In the genomic region with DNA sequence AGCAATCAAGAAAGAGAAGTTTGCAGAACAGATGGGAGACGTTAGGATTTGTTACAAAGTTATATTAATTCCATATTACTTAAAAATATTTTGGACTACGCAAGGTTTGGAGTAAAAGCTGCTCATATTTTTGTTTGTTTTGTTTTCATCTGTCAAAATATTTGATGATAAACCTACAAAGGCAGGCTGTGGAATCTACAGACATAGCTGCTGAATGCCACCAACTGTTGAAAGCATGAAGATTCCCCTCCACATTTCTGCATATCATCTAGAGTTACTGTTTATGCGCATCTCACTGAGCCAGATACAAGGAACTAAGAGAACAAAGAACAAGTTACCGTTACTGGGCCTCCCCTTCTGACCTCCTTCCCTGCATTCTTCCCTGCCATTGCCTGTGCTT, we compare ENCODE assay signal across 28 mouse cellular contexts.
"Had no signal": no experiment of that assay in that cellular context is flagged by ENCODE, and none has a peak within 500 bp of the region (broad histone marks: within the 10 kb centered on the region; RNA-seq: fewer than 3 reads in every experiment).

No protein-coding gene starts in this region.

- H3K4me1 ChIP-seq: heart, embryonic 13.5 days; heart, embryonic 15.5 days; hindbrain, embryonic 13.5 days; hindbrain, embryonic 15.5 days; kidney, embryonic 15.5 days; limb, embryonic 15.5 days; liver, embryonic 12.5 days had no signal

- ATAC-seq: hindbrain, postnatal 0 days; intestine, embryonic 16.5 days; liver, embryonic 12.5 days had no signal

- DNase-seq: gastrocnemius, postnatal 14 days; gastrocnemius, postnatal 36 days; heart, adult 11 months; heart, adult 2 months; heart, postnatal 14 days; heart, postnatal 36 days; kidney, adult 11 months; kidney, adult 2 months; kidney, adult 9 months; kidney, postnatal 14 days; kidney, postnatal 36 days; layer of hippocampus, adult 9-11 months; layer of hippocampus, postnatal 36 days; left cerebral cortex, postnatal 4 days; lung, adult 18-20 months had no signal

- H3K36me3 ChIP-seq: heart, embryonic 13.5 days; heart, embryonic 15.5 days; hindbrain, embryonic 13.5 days; hindbrain, embryonic 15.5 days; kidney, embryonic 15.5 days; limb, embryonic 13.5 days; limb, embryonic 15.5 days; liver, embryonic 12.5 days had no signal

- H3K27me3 ChIP-seq: heart, embryonic 13.5 days; heart, embryonic 15.5 days; hindbrain, embryonic 13.5 days; hindbrain, embryonic 15.5 days; kidney, embryonic 15.5 days; limb, embryonic 13.5 days; limb, embryonic 15.5 days; liver, embryonic 12.5 days had no signal

- H3K4me3 ChIP-seq: heart, adult 2 months; heart, embryonic 13.5 days; heart, embryonic 15.5 days; hindbrain, embryonic 13.5 days; hindbrain, embryonic 15.5 days; kidney, embryonic 15.5 days; limb, embryonic 13.5 days; limb, embryonic 15.5 days; liver, embryonic 12.5 days had no signal

- H3K9me3 ChIP-seq: heart, embryonic 13.5 days; heart, embryonic 15.5 days; hindbrain, embryonic 13.5 days; hindbrain, embryonic 15.5 days; kidney, embryonic 15.5 days; limb, embryonic 13.5 days; limb, embryonic 15.5 days; liver, embryonic 12.5 days had no signal

- H3K4me2 ChIP-seq: heart, embryonic 11.5 days; heart, embryonic 13.5 days; heart, embryonic 15.5 days; hindbrain, embryonic 13.5 days; hindbrain, embryonic 15.5 days; kidney, embryonic 15.5 days; limb, embryonic 13.5 days; limb, embryonic 15.5 days; liver, embryonic 12.5 days had no signal

- H3K9ac ChIP-seq: heart, embryonic 13.5 days; heart, embryonic 15.5 days; hindbrain, embryonic 13.5 days; hindbrain, embryonic 15.5 days; kidney, embryonic 15.5 days; limb, embryonic 13.5 days; limb, embryonic 15.5 days; liver, embryonic 12.5 days; liver, embryonic 14.5 days had no signal

- H3K27ac ChIP-seq: heart, adult 2 months; heart, embryonic 13.5 days; heart, embryonic 15.5 days; hindbrain, embryonic 13.5 days; hindbrain, embryonic 15.5 days; hindbrain, postnatal 0 days; kidney, embryonic 15.5 days; kidney, postnatal 0 days; limb, embryonic 13.5 days; limb, embryonic 15.5 days; liver, embryonic 12.5 days; liver, embryonic 14.5 days had no signal
